Mouse (Mus musculus) limb, embryonic 14.5 days (tissue): ENCODE measurements at regions not wholly inside any gene's neighbourhood (a gene's known extent, or its start where the extent isn't known, plus 50 kb on each side); places are given as distances from the start of the nearest gene placed in this dataset.

Source experiments
- ATAC-seq: fragments of 200-750 bp; cut with Nextera tagmentation; 2 replicates; pipeline ENCODE4 v1.8.0; 2017; ENCODE audit warnings: low read depth, moderate number of reproducible peaks, moderate TSS enrichment; ENCODE audit not compliant: low FRiP score
- DNase-seq: peaks from one replicate; pipeline ENCODE4 v3.0.0-alpha.2; 2015; ENCODE audit warnings: low spot score
- H3K27ac ChIP-seq: fragments of 300-500 bp; sonication (generic); replicated peaks from 2 replicates; pipeline ENCODE4 v1.5.1; 2014; ENCODE audit warnings: low read depth, mild to moderate bottlenecking, low read length, moderate library complexity, mixed read lengths
- H3K27me3 ChIP-seq: fragments of 300-500 bp; sonication (generic); 2 replicates; pipeline ENCODE4 v1.6.1; 2014; ENCODE audit warnings: low read length, mixed read lengths; ENCODE audit not compliant: control insufficient read depth, insufficient read depth
- H3K36me3 ChIP-seq: fragments of 300-500 bp; sonication (generic); 2 replicates; pipeline ENCODE4 v1.6.1; 2014; ENCODE audit warnings: mild to moderate bottlenecking, low read length, moderate library complexity, mixed read lengths; ENCODE audit not compliant: control insufficient read depth, insufficient read depth
- H3K4me1 ChIP-seq: fragments of 300-500 bp; sonication (generic); 2 replicates; pipeline ENCODE4 v1.6.1; 2014; ENCODE audit warnings: antibody characterized with exemption, low read length, mixed read lengths; ENCODE audit not compliant: control insufficient read depth, insufficient read depth
- H3K4me2 ChIP-seq: fragments of 300-500 bp; sonication (generic); replicated peaks from 2 replicates; pipeline ENCODE4 v1.6.1; 2014; ENCODE audit warnings: low read depth, mild to moderate bottlenecking, low read length, moderate library complexity; ENCODE audit not compliant: severe bottlenecking
- H3K4me3 ChIP-seq: fragments of 300-500 bp; sonication (generic); replicated peaks from 2 replicates; pipeline ENCODE4 v1.5.1; 2014; ENCODE audit warnings: low read length
- H3K9ac ChIP-seq: fragments of 300-500 bp; sonication (generic); 2 replicates; pipeline ENCODE4 v1.6.1; 2014; ENCODE audit warnings: mild to moderate bottlenecking, low read depth, low read length, moderate library complexity; ENCODE audit not compliant: severe bottlenecking
- H3K9me3 ChIP-seq: fragments of 300-500 bp; sonication (generic); 2 replicates; pipeline ENCODE4 v1.6.1; 2016; ENCODE audit warnings: low read length; ENCODE audit not compliant: control insufficient read depth
- POLR2A ChIP-seq: fragments of 200-500 bp; IDR thresholded peaks from 2 replicates; pipeline ENCODE4 v1.8.0; 2012; ENCODE audit warnings: inconsistent platforms, mild to moderate bottlenecking, moderate library complexity, borderline replicate concordance; ENCODE audit not compliant: insufficient read depth, insufficient read length; ENCODE audit errors: extremely low read depth
- WGBS: fragments of 180-500 bp; shearing (Covaris S2); extraction: QIAGEN DNeasy Blood & Tissue Kit; methylation state at CpG from one replicate; pipeline ENCODE4 v1.1.7; 2014; 5-methylcytosine and 5-hydroxymethylcytosine counted together

DNA sequence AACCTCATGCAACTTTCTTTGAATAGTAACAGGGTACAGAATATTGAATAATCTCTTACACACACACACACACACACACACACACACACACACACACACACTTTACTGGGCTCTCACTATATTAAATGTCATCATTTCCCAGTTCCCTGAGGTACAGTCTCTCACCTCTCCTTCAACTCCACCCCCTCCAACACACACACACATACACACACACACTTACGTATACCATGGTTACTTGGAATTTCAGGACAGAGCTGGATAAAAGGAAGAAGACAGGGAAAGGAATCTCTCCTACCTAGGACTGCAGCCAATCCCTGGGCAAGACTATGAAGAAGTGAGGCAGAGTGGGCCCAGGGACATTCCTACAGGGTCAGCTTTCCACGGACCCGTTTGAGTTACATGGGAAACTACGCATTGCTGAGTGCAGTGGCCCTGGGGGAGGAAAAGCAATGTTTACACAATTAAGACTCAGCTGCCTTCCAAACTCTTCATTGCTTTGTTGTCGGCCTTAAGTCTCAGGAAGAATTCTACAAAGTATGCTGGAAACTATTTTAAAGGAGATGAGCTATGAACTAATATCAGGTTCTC, 61.0 kb upstream of the Spats2l start:
- no peak overlapping the region for H3K4me3 ChIP-seq
- DNase-seq = peak; percentile 24
- H3K4me2 ChIP-seq = no peak overlapping the region
- H3K4me1 ChIP-seq = 0 out of 2 replicates have a peak, but pooled peaks cover 8% of the 10 kb centered on the region
- H3K27ac ChIP-seq = 0 out of 2 replicates have a peak overlapping the region, but pooled peaks have one; percentile 2
- no peaks in the 10 kb centered on the region for H3K27me3 ChIP-seq
- 42% methylated on average over 5 of the region's 5 CpGs for WGBS
- no peak for TF ChIP-seq POLR2A
- H3K9ac ChIP-seq = no peak overlapping the region
- no peaks in the 10 kb centered on the region for H3K36me3 ChIP-seq
- H3K9me3 ChIP-seq = no peaks in the 10 kb centered on the region
- ATAC-seq = peak; percentile 55; the same call in 1 of the 2 replicates

- DNase-seq = peak; percentile 48
- H3K27me3 ChIP-seq = no peaks in the 10 kb centered on the region
- ATAC-seq = peak; percentile 15; the same call in 1 of the 2 replicates
- no peak overlapping the region for H3K9ac ChIP-seq
- no peaks in the 10 kb centered on the region for H3K9me3 ChIP-seq
- no peak for TF ChIP-seq POLR2A
- H3K4me3 ChIP-seq = no peak overlapping the region
- peak overlapping the region; percentile 45; the same call in 1 of the 2 replicates for H3K27ac ChIP-seq
- WGBS = 62% methylated on average over 5 of the region's 5 CpGs
- no peaks in the 10 kb centered on the region for H3K36me3 ChIP-seq
- H3K4me1 ChIP-seq = 0 out of 2 replicates have a peak, but pooled peaks cover 8% of the 10 kb centered on the region
- H3K4me2 ChIP-seq = no peak overlapping the region
Measured at GRCm38 (mm10) chr1:57717139-57717800, 56.7 kb upstream of the Spats2l start.

- Histone ChIP-seq H3K27me3 (no peaks in the 10 kb centered on the region), H3K4me1 (0 out of 2 replicates have a peak, but pooled peaks cover 8% of the 10 kb centered on the region), H3K27ac (no peak overlapping the region), H3K4me2 (no peak overlapping the region), H3K36me3 (no peaks in the 10 kb centered on the region), H3K9ac (no peak overlapping the region), H3K9me3 (no peaks in the 10 kb centered on the region), H3K4me3 (no peak overlapping the region)
- TF ChIP-seq POLR2A = no peak
- no peak for ATAC-seq
- DNase-seq = no peak
- 71% methylated on average over 7 of the region's 7 CpGs for WGBS
Measured at GRCm38 (mm10) chr1:57718409-57718808, 55.6 kb upstream of the Spats2l start.
